Mouse (Mus musculus): ENCODE data around the gene Gm14597. TPM values are rescaled to one million over a fixed set of nuclear protein-coding genes. Genes with fewer than 3 reads are reported as not detected.
A peak's percentile ranks its signal among the peaks of the same experiment; 100 is the strongest.
"Not testable (repeated sequence)": the region's sequence is repeated elsewhere in the genome, so short reads cannot be mapped to it uniquely, and the experiment has no call there.

The Gm14597 gene
- polyA plus RNA-seq, 1 experiment from 2014 or later, result not detected

DNA sequence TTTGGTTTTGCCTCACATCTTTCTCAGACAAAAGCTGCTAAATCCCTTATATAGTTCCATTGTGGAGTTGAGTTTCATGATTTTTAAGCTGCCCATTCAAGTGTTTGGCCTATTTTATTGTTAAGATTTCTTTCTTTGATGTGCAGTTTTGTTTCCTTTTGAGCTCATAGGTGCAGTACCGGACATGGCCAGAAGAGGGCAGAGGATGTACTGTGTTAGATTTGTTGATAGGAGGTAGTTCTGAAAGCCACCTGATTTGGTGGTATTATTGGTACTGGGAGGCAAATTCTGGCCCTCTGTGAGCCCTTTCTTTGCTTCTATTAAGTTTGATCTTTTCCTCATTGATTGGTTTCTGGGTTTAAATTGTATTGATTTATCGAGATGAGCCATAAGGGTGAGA is 8.8 kb downstream of the Gm14597 start:
- H3K36me3 ChIP-seq; H3K4me3 ChIP-seq (replicated peaks); H3K9ac ChIP-seq; ATAC-seq (replicated peaks; ENCODE audit: low FRiP score); H3K4me1 ChIP-seq; H3K27me3 ChIP-seq; H3K4me2 ChIP-seq; H3K9me3 ChIP-seq (replicated peaks); H3K27ac ChIP-seq: not testable (repeated sequence)
- 30% methylated on average over 2 of the region's 2 CpGs for WGBS

DNA sequence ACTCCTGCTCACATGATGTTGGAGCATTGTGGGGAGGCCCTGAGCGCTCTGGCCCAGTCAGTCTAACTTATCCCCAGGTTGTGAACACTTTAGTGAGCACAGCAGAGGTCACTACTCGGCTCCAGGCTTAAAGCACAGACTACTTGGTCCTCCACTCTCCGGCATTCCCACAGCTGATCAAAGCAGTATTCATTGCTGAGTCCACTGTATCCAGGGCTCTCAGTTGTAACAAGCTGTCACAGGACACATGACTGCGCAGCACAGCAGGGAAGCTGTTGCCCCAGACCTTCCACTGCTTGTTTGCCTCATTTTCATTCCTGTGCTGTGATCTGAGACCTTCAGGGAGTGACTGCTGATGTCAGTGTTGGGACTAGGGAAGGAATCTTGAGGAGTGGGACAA is 25.4 kb downstream of the Gm14597 start:
- not testable (repeated sequence) for H3K9me3 ChIP-seq (replicated peaks); H3K9ac ChIP-seq; H3K36me3 ChIP-seq; H3K27ac ChIP-seq; H3K27me3 ChIP-seq; H3K4me3 ChIP-seq (replicated peaks); H3K4me2 ChIP-seq; H3K4me1 ChIP-seq
- ATAC-seq (replicated peaks; ENCODE audit: low FRiP score), result peak; percentile 56; the same call in 1 of the 2 replicates
- WGBS, result 60% methylated on average over 3 of the region's 4 CpGs

DNA sequence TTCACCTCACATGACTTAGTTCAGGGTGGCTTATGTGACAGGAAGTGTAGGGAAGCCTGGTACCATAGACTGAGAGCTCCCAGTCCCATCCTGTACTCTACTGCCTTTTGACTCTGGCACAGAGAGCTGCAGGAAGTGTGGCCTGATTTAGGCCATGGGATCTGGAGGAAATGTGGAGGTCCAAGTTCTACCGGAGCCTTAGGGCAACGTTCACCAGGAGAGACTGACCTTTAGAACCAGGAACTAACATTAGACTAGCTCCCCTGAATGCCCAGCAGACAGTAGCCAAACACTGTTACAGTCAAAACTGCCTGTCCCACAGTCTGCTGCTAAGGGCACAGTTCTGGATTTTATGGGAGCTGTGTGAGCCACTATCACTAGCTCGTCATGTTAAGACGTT is 27.4 kb downstream of the Gm14597 start:
- H3K27ac ChIP-seq, H3K9ac ChIP-seq: not testable (repeated sequence)
- 83% methylated on average over 2 of the region's 4 CpGs for WGBS

DNA sequence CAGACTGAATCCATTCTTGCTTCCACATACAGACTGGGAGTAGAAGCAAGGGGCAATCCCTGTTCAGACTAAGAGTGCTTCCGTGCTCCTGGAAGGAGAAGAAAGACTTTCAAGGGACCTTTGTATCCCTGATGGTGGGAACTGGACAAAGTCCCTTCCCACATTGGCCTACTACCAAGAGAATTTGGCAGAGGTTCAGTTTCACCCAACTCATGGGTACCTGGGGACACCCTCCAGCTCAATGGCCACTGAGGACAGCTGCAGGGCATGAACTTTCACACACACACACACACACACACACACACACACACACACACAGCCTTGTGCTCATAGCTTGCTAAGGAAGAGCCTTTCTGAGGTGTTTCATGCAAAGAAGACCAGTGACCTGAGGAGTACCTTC is 29.5 kb downstream of the Gm14597 start:
- Histone ChIP-seq H3K9ac (no peak overlapping the region), H3K4me2 (no peak overlapping the region), H3K27ac (no peak overlapping the region), H3K4me3 (replicated peaks) (no peak overlapping the region), H3K9me3 (replicated peaks) (no peaks in the 10 kb centered on the region), H3K36me3 (no peaks in the 10 kb centered on the region), H3K4me1 (no peaks in the 10 kb centered on the region), H3K27me3 (no peaks in the 10 kb centered on the region)
- no peak for ATAC-seq (replicated peaks; ENCODE audit: low FRiP score)
- WGBS, result 87% methylated on average over 1 of the region's 1 CpGs

More for the DNA sequence above, 27.4 kb downstream of the Gm14597 start:
- not testable (repeated sequence) for H3K4me1 ChIP-seq; ATAC-seq (replicated peaks; ENCODE audit: low FRiP score); H3K36me3 ChIP-seq; H3K9me3 ChIP-seq (replicated peaks); H3K27me3 ChIP-seq; H3K4me3 ChIP-seq (replicated peaks); H3K4me2 ChIP-seq

Other genes starting within 250 kb of the Gm14597 start
- 38.9 and 45.2 TPM in 2 replicates for gene Mospd1, start 238.5 kb downstream of the Gm14597 start, polyA plus RNA-seq (2015; fragmentation: Nextera tagmentation; extraction: Ambion mirVana)
- gene Etd, start 174.1 kb downstream of the Gm14597 start, polyA plus RNA-seq (2015; fragmentation: Nextera tagmentation; extraction: Ambion mirVana), result not detected in 2 replicates
- gene Rtl8c, start 947 bp downstream of the Gm14597 start, polyA plus RNA-seq (2015; fragmentation: Nextera tagmentation; extraction: Ambion mirVana), result 63.5 and 71.0 TPM in 2 replicates
- 69.1 and 76.4 TPM in 2 replicates for gene Rtl8a, start 34.7 kb upstream of the Gm14597 start, polyA plus RNA-seq (2015; fragmentation: Nextera tagmentation; extraction: Ambion mirVana)
- gene Rtl8b, start 61.4 kb upstream of the Gm14597 start, polyA plus RNA-seq (2015; fragmentation: Nextera tagmentation; extraction: Ambion mirVana), result 62.8 and 65.5 TPM in 2 replicates
- 0.71 and 1.4 TPM in 2 replicates for gene 4930502E18Rik, start 115.8 kb upstream of the Gm14597 start, polyA plus RNA-seq (2015; fragmentation: Nextera tagmentation; extraction: Ambion mirVana)
- gene 1700013H16Rik, start 148.9 kb upstream of the Gm14597 start, polyA plus RNA-seq (2015; fragmentation: Nextera tagmentation; extraction: Ambion mirVana), result not detected in 2 replicates
- 0.06 TPM in 1 of 2 replicates, not detected in the other for gene Zfp36l3, start 167.4 kb upstream of the Gm14597 start, polyA plus RNA-seq (2015; fragmentation: Nextera tagmentation; extraction: Ambion mirVana)
- gene Xlr, start 188.7 kb upstream of the Gm14597 start, polyA plus RNA-seq (2015; fragmentation: Nextera tagmentation; extraction: Ambion mirVana), result 0.61 and 0.75 TPM in 2 replicates

All from kidney, embryonic 15.5 days (tissue).